Mouse (Mus musculus) cerebellum, adult 11 months (tissue): ENCODE measurements around the gene Cracr2a.

Experiments
- DNase-seq: peaks from one replicate; pipeline ENCODE4 v3.0.0; 2022

Cracr2a gene

DNA sequence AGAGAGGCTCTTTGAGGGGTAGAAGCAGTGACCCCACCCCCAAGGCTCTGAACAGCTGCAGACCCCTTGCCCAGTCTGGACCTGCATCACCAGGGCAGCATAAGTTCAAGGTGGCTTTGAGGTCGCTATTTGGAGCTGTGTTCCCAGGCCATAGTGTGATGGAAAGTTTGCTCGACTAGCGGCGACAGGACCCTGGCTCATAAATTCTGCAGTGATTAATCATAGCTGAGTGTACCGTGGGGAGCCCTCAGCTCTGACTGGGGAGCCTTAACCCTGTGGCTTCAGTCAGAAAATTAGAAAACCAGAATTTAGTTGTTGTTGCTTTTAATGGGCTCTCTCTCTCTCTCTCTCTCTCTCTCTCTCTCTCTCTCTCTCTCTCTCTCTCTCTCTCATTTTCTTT lies 153.8 kb downstream of the Cracr2a start:
- no peak for DNase-seq

GRCm38 (mm10) chr6:127715428-127715827 lies 154.3 kb downstream of the Cracr2a start:
- DNase-seq: no peak

DNA sequence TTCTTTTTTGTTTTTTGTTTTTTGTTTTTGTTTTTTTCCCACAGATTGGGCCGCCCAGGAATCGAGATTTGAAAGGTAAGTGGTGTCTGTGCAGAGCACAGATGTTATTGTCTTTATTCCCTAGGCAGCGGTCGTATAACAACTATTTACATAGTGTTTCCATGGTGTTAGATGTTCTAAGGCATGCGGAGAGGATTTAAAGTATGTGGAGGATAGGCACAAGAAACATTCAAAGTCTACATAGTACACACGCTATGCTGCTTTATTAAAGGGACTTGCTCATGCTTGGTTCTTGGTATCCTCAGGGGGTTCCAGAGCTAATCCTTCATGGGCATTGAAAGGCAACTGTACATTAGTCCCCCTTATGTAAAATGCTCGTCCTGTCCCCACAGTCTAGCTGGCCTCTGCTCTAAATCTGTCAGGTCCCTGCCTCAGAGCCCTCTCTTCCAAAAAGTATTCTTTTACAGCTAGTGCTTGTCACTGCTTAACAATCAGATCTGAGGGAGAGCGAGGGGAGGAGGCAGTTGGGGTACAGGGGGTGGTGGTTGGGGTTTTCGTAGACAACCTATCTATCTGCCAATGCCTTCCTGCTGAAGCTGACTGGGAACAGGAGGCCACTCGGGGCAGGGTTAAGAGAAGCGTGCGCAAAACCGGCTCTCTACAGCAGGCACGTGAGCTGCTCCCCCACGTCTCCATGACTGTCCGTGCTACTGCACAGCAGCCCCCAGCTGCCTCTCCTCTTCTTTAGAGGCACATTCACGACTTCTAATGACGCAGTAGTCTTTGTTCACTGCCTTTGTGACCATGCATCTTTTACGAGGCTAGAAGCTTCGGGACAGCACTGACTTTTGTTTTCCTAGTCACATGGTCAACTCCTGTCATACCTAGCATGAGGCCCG lies 156.3 kb downstream of the Cracr2a start:
- DNase-seq: no peak

DNA sequence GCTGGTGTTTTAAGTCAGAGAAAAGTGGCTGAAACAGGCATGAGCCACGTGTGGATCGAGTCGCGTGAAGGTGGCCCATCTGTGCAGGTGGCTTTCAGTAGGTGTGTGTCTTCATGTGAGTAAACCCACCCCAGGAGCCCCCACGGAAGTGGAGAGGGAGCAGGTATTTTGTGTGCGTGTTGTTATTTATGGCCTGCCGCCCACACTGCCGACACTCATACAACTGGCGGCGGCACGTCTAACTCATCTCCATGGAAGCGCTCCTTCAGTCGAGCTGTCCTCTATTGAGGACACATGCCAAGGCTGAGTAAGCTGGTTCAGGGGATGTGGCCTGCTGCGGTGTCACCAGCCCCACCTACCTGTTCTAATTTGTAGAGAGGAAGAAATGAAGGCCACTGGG lies 158.7 kb downstream of the Cracr2a start:
- no peak for DNase-seq

DNA sequence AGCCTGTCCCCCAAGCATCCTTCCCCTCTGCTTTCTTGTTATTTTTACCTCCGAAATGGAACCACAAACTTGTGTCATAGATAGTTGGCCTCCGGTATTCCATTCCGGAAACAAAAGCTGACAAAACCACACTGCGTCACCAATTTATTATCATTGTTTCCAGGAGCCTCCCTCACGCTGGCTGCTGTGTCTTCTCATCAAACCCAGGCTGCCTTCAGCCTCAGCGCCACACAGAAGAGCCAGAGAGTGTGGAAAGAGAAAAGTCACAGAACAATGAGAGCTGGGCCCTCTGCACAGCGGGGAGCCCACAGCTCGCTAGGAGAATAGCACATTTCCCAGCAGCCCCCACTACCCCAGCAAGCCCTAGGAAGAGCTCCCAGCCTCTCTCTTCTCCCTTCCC lies 162.0 kb downstream of the Cracr2a start:
- no peak for DNase-seq
